Mouse (Mus musculus) liver, embryonic 12.5 days (tissue): Measurements from ENCODE around the gene Hpcal1. TPM values are rescaled to one million over a fixed set of nuclear protein-coding genes. Genes with fewer than 3 reads are reported as not detected.

Source experiments
- polyA plus RNA-seq: library from polyadenylated mRNA; unstranded; fragments of >200 nt; fragmentation: Nextera tagmentation; extraction: Ambion mirVana; gene quantifications from 2 replicates; pipeline ENCODE4 v1.2.1, GENCODE M21; 2016

The Hpcal1 gene
- polyA plus RNA-seq, 1 experiment from 2014 or later: 17.6 TPM

Other genes starting within 250 kb of the Hpcal1 start
- gene Odc1, start 146.1 kb upstream of the Hpcal1 start, polyA plus RNA-seq: 587 and 597 TPM in 2 replicates